Mouse (Mus musculus): ENCODE data around the gene Paqr8. TPM values are rescaled to one million over a fixed set of nuclear protein-coding genes. Genes with fewer than 3 reads are reported as not detected.

The Paqr8 gene
- 2.7 and 3.2 TPM in 2 replicates for polyA plus RNA-seq (2016; fragmentation: Nextera tagmentation; extraction: Ambion mirVana)

GRCm38 (mm10) chr1:20890404-20890921, at the start of gene Paqr8:
TSS of gene Paqr8 (plus strand) at chr1:20890606.
- Histone ChIP-seq H3K4me1 (peaks cover 11% of the 10 kb centered on the region), H3K27ac (peak within 1 kb of the TSS; percentile 86), H3K9me3 (no peaks in the 10 kb centered on the region), H3K27me3 (ENCODE audit: insufficient read depth, poor library complexity, severe bottlenecking) (peaks cover 6% of the 10 kb centered on the region), H3K36me3 (no peaks in the 10 kb centered on the region), H3K4me3 (peak within 1 kb of the TSS; percentile 81)
- WGBS, result under 1% methylated on average over 37 of the region's 37 CpGs
- DNase-seq (ENCODE audit: low spot score), result peak; percentile 92

DNA sequence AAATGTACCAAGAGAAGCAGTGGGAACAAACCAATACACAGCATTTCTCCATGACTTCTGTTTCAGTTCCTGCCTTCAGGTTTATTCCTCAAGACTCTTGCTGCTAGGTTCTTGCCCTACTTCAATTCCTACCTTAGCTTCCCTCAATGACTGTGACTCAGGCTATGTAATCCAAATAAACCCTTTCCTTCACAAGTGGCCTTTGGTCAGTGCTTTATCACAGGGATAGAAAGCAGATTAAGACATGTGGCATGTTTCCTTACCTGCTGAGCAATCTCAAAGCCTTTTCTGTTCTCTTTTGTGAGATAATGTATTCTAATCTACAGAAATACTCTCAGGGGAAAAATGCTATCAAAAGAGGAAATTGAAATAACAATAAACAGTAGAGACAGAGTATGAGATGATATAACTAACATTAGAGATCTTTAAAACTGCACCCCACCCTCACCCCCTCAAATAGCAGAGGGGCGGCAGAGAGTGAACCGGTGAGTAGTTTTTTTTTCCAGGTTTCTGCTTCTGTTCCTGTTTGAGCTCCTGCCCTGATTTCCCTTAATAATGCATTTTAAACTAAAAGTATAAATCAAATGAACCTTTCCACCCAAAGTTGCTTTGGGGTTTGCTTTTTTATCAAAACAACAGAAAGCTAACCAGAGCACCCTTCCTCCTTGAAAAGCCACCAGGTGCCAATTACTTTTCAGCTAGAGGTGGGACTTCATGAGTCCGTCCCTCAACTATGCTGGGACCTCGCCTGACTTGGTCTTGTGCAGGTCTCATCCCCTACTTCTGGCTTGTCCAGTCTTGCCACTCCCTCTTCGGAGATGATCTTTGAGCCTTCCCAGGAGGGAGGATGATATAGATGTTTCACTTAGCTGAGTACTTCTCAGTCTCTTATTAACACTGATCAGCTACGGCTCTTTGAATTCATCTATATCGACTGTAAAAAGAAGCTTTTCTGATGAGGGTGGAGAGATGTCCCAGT, 33.2 kb upstream of the Paqr8 start:
- WGBS, result 81% methylated on average over 7 of the region's 7 CpGs
- H3K27me3 ChIP-seq (ENCODE audit: insufficient read depth, poor library complexity, severe bottlenecking), result no peaks in the 10 kb centered on the region

DNA sequence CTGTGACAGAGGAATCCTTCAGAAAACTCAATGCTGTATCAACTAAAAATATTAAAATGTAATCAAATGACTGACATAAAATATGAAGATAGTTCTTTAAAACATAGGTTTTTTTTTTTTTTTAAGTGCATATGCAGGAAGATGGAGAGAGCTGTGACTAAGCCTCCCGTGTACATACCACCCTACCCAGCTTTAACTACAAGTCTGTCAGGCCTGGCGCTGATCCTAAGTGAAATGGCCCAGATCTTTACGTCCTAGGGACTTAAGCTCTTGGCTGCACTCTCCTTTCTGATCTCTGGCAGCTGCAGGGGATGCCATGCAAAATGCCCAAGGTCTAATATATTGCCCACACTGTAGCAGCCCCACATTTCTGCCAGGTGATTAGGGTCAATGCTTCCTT, 29.6 kb upstream of the Paqr8 start:
- Histone ChIP-seq H3K4me3 (no peak overlapping the region), H3K4me1 (0 out of 2 replicates have a peak, but pooled peaks cover 2% of the 10 kb centered on the region), H3K27me3 (ENCODE audit: insufficient read depth, poor library complexity, severe bottlenecking) (no peaks in the 10 kb centered on the region), H3K9me3 (no peaks in the 10 kb centered on the region), H3K36me3 (no peaks in the 10 kb centered on the region), H3K27ac (no peak overlapping the region)
- 69% methylated on average over 3 of the region's 3 CpGs for WGBS
- no peak for DNase-seq (ENCODE audit: low spot score)

More for the DNA sequence above, 33.2 kb upstream of the Paqr8 start:
- no peaks in the 10 kb centered on the region for H3K4me1 ChIP-seq
- H3K9me3 ChIP-seq, result no peaks in the 10 kb centered on the region
- H3K27ac ChIP-seq, result no peak overlapping the region
- no peaks in the 10 kb centered on the region for H3K36me3 ChIP-seq
- no peak for DNase-seq (ENCODE audit: low spot score)
- no peak overlapping the region for H3K4me3 ChIP-seq

- no peaks in the 10 kb centered on the region for H3K9me3 ChIP-seq
- H3K4me3 ChIP-seq, result no peak overlapping the region
- 92% methylated on average over 3 of the region's 3 CpGs for whole genome bisulfite sequencing
- no peaks in the 10 kb centered on the region for H3K36me3 ChIP-seq
- DNase-seq (ENCODE audit: low spot score), result no peak
- H3K27me3 ChIP-seq (ENCODE audit: insufficient read depth, poor library complexity, severe bottlenecking), result no peaks in the 10 kb centered on the region
- no peak overlapping the region for H3K27ac ChIP-seq
- H3K4me1 ChIP-seq, result 0 out of 2 replicates have a peak, but pooled peaks cover 2% of the 10 kb centered on the region
Observed at GRCm38 (mm10) chr1:20861865-20862264, 28.5 kb upstream of the Paqr8 start.

DNA sequence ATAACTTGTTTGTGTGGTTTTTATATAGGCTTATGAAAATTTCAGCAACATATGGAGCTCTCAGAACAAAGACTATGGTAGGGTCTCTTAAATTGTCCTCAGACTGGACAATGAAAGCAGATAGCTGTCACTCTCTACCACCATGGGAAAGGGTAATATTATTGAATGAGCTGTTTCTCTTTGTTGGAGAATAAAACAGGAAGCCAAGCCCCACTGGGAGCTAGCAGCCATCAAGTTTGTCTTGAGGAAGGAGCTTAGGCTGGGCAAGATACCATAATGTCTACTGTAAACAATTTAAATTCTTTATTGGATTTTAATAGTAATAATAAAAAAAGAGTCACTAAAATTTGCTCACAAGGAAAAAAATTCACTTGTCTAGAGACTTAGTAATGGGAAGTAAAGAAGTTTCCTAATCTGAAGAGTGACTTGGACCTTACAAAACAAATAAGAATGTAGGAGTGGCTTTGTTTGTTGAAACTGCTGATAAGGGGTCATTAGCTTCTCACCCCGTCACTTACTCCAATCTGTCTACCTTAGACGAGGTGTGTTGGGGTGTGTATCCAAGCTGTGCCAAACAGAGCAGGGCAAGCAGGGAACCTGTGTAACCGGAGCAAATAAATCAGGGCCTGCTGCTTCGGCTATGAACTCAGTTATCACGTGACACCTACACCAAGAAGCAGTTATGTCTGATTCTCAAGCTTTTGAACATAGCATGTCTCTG, 26.8 kb upstream of the Paqr8 start:
- DNase-seq (ENCODE audit: low spot score), result no peak
- Histone ChIP-seq H3K27ac (no peak overlapping the region), H3K4me3 (no peak overlapping the region), H3K9me3 (no peaks in the 10 kb centered on the region), H3K27me3 (ENCODE audit: insufficient read depth, poor library complexity, severe bottlenecking) (no peaks in the 10 kb centered on the region), H3K36me3 (no peaks in the 10 kb centered on the region), H3K4me1 (peaks cover 8% of the 10 kb centered on the region; the same call in 1 of the 2 replicates)
- 43% methylated on average over 5 of the region's 5 CpGs for WGBS

DNA sequence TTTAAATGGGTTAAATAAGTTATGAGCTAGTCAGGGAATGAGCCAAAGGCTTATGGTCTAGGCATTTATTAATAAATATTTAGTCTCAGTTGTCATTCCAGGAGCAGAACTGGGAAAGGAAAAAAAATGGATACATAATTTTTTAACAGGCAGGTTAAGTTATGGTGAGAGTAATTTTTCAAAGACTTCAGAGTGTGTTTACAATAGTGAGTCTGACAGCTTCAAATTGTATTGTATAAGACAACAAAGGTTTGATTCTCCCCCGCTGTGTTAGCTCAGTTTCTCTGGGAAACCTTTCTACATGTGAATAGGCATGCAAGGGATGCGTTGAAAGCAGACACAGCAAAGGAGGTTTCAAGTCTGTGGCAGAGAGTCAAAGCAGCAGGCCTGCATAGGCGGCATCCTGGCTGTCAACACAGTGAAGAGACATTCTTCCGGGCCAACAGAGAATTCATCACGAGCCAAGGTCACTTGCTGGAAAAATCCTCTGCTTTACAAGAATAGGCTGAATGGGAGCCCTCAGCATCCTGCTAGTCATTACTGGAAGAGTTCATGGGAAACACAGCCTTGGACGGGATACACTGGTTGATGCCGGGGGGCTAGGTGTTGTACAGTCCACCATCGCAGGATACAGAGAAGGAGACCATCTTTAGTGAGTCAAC, 23.0 kb upstream of the Paqr8 start:
- no peaks in the 10 kb centered on the region for H3K9me3 ChIP-seq

GRCm38 (mm10) chr1:20868036-20868435, 22.4 kb upstream of the Paqr8 start:
- 65% methylated on average over 9 of the region's 9 CpGs for WGBS
- H3K4me3 ChIP-seq, result no peak overlapping the region
- H3K36me3 ChIP-seq, result no peaks in the 10 kb centered on the region
- no peak overlapping the region for H3K27ac ChIP-seq
- peaks cover 12% of the 10 kb centered on the region; the same call in 1 of the 2 replicates for H3K4me1 ChIP-seq
- DNase-seq (ENCODE audit: low spot score), result no peak
- H3K9me3 ChIP-seq, result no peaks in the 10 kb centered on the region
- no peaks in the 10 kb centered on the region for H3K27me3 ChIP-seq (ENCODE audit: insufficient read depth, poor library complexity, severe bottlenecking)

More for the DNA sequence above, 23.0 kb upstream of the Paqr8 start:
- 46% methylated on average over 8 of the region's 8 CpGs for WGBS
- Histone ChIP-seq H3K4me1 (peaks cover 12% of the 10 kb centered on the region; the same call in 1 of the 2 replicates), H3K36me3 (no peaks in the 10 kb centered on the region), H3K27me3 (ENCODE audit: insufficient read depth, poor library complexity, severe bottlenecking) (no peaks in the 10 kb centered on the region), H3K4me3 (no peak overlapping the region), H3K27ac (no peak overlapping the region)
- DNase-seq (ENCODE audit: low spot score), result no peak

- Histone ChIP-seq H3K27me3 (ENCODE audit: insufficient read depth, poor library complexity, severe bottlenecking) (no peaks in the 10 kb centered on the region), H3K9me3 (no peaks in the 10 kb centered on the region), H3K4me1 (peaks cover 10% of the 10 kb centered on the region; the same call in 1 of the 2 replicates), H3K36me3 (no peaks in the 10 kb centered on the region), H3K27ac (no peak overlapping the region), H3K4me3 (no peak overlapping the region)
- 78% methylated on average over 2 of the region's 2 CpGs for WGBS
- DNase-seq (ENCODE audit: low spot score), result no peak
Observed at GRCm38 (mm10) chr1:20870887-20871286, 19.5 kb upstream of the Paqr8 start.

- Histone ChIP-seq H3K4me1 (peaks cover 8% of the 10 kb centered on the region; the same call in 1 of the 2 replicates), H3K4me3 (no peak overlapping the region), H3K36me3 (no peaks in the 10 kb centered on the region), H3K9me3 (no peaks in the 10 kb centered on the region), H3K27me3 (ENCODE audit: insufficient read depth, poor library complexity, severe bottlenecking) (no peaks in the 10 kb centered on the region), H3K27ac (no peak overlapping the region)
- WGBS, result 81% methylated on average over 5 of the region's 5 CpGs
- DNase-seq (ENCODE audit: low spot score), result no peak
Observed at GRCm38 (mm10) chr1:20872496-20872895, 17.9 kb upstream of the Paqr8 start.

DNA sequence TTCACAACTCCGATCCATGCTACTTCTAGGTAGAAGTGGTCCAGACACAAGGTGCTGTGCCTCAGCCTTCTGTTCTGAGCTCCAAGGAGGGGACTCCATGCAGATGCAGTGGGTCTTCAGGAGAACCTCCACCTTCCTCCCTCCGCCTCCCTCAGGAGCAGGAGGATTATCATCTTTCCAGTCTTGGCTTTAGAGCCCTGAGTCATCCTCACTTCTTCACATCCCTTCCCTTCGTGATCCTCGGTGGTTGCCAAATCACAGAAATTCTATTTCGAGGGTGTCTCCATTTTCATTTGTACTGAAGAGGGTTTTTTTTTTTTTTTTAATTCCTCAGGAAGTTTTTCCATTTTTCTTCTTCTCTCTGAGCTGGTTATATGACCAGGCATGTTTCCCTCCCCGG, 16.3 kb upstream of the Paqr8 start:
- H3K36me3 ChIP-seq, result no peaks in the 10 kb centered on the region
- H3K27me3 ChIP-seq (ENCODE audit: insufficient read depth, poor library complexity, severe bottlenecking), result no peaks in the 10 kb centered on the region
- no peak for DNase-seq (ENCODE audit: low spot score)
- no peak overlapping the region for H3K4me3 ChIP-seq
- WGBS, result 84% methylated on average over 6 of the region's 6 CpGs
- no peak overlapping the region for H3K27ac ChIP-seq
- peaks cover 5% of the 10 kb centered on the region; the same call in 1 of the 2 replicates for H3K4me1 ChIP-seq
- H3K9me3 ChIP-seq, result no peaks in the 10 kb centered on the region

- Histone ChIP-seq H3K27ac (no peak overlapping the region), H3K4me1 (no peaks in the 10 kb centered on the region), H3K9me3 (no peaks in the 10 kb centered on the region), H3K36me3 (no peaks in the 10 kb centered on the region), H3K4me3 (no peak overlapping the region), H3K27me3 (ENCODE audit: insufficient read depth, poor library complexity, severe bottlenecking) (no peaks in the 10 kb centered on the region)
- DNase-seq (ENCODE audit: low spot score), result no peak
Observed at GRCm38 (mm10) chr1:20877355-20877754, 13.1 kb upstream of the Paqr8 start.

- Histone ChIP-seq H3K27me3 (ENCODE audit: insufficient read depth, poor library complexity, severe bottlenecking) (no peaks in the 10 kb centered on the region), H3K4me3 (no peak overlapping the region), H3K36me3 (no peaks in the 10 kb centered on the region), H3K27ac (no peak overlapping the region), H3K9me3 (no peaks in the 10 kb centered on the region), H3K4me1 (no peaks in the 10 kb centered on the region)
- DNase-seq (ENCODE audit: low spot score), result no peak
- 83% methylated on average over 4 of the region's 4 CpGs for WGBS
Observed at GRCm38 (mm10) chr1:20879361-20879760, 11.0 kb upstream of the Paqr8 start.

Measured in heart, embryonic 10.5 days (tissue).